Mouse (Mus musculus): ENCODE data around the gene Rassf1.

Gene Rassf1

GRCm38 (mm10) chr9:107607653-107608245 is 56.4 kb downstream of the Rassf1 start:
- DNase-seq: no peak

- DNase-seq: no peak
Observed at GRCm38 (mm10) chr9:107608741-107609432, 57.5 kb downstream of the Rassf1 start, which contains the start of gene Sema3b. Sema3b (minus strand) TSS chr9:107609229.

- no peak for DNase-seq
Observed at GRCm38 (mm10) chr9:107609433-107609830, 58.1 kb downstream of the Rassf1 start.

- no peak for DNase-seq
Observed at GRCm38 (mm10) chr9:107611456-107612190, 60.3 kb downstream of the Rassf1 start.
